Comparison of ENCODE assay signal across 9 mouse cellular contexts in genomic region chr13:100892647-100893071, GRCm38 (mm10). TPM values are rescaled to one million over a fixed set of nuclear protein-coding genes. Genes with fewer than 3 reads are reported as not detected.
DNase-seq lines count a peak whose midpoint lies in the region; ATAC-seq and TF ChIP-seq lines count a peak whose summit lies in the region.
"Had no signal": no experiment of that assay in that cellular context is flagged by ENCODE, and none has a peak within 500 bp of the region (broad histone marks: within the 10 kb centered on the region; RNA-seq: fewer than 3 reads in every experiment).

No protein-coding gene starts in this region.

- peak overlapping the region; percentile 35; the same call in 1 of the 2 replicates for H3K4me2 ChIP-seq in heart, embryonic 15.5 days
- peak overlapping the region; percentile 19 for H3K4me2 ChIP-seq in stomach, embryonic 15.5 days
- no peak overlapping the region for H3K4me2 ChIP-seq in stomach, postnatal 0 days (replicated peaks; ENCODE audit: low read depth)
- H3K4me2 ChIP-seq: liver, embryonic 13.5 days had no signal

- no peak for TF ChIP-seq POLR2A in heart, adult 2 months (IDR thresholded peaks at IDR 0.05; ENCODE audit: insufficient read depth, low read depth, low read length)

- 50% methylated on average over 13 of the region's 13 CpGs for WGBS in heart, embryonic 15.5 days
- 48% methylated on average over 13 of the region's 13 CpGs for WGBS in heart, adult 2 months
- WGBS in stomach, embryonic 15.5 days: 54% methylated on average over 13 of the region's 13 CpGs
- 55% methylated on average over 13 of the region's 13 CpGs for WGBS in stomach, postnatal 0 days

- DNase-seq in heart, adult 2 months: no peak
- no peak for DNase-seq in stomach, postnatal 0 days (ENCODE audit: low spot score)
- peak; percentile 62 to 65 for DNase-seq in left cerebral cortex, adult 9 months (ENCODE audit: low spot score in 2 of 2)
- DNase-seq in urinary bladder, postnatal 10 days (ENCODE audit: low spot score): no peak
- DNase-seq in cerebellum, postnatal 14 days: no peak
- DNase-seq in adrenal gland, adult 8-10 months: no peak

- no peak for ATAC-seq in heart, embryonic 15.5 days (replicated peaks; ENCODE audit: insufficient number of reproducible peaks, insufficient read depth, low FRiP score, low read depth)
- no peak for ATAC-seq in stomach, embryonic 15.5 days (ENCODE audit: insufficient read depth, low FRiP score, low read depth)
- ATAC-seq in stomach, postnatal 0 days (ENCODE audit: low FRiP score, low TSS enrichment): no peak

- H3K27ac ChIP-seq in heart, embryonic 15.5 days: no peak overlapping the region
- H3K27ac ChIP-seq in heart, adult 2 months: no peak overlapping the region
- H3K27ac ChIP-seq in stomach, embryonic 15.5 days: no peak overlapping the region
- no peak overlapping the region for H3K27ac ChIP-seq in stomach, postnatal 0 days (replicated peaks)
- H3K27ac ChIP-seq: liver, embryonic 13.5 days had no signal

- H3K4me1 ChIP-seq in heart, embryonic 15.5 days (replicated peaks): no peaks in the 10 kb centered on the region
- no peaks in the 10 kb centered on the region; the same call in 1 of the 2 replicates for H3K4me1 ChIP-seq in heart, adult 2 months (ENCODE audit: control insufficient read depth, insufficient read depth, low read length)
- H3K4me1 ChIP-seq in stomach, embryonic 15.5 days: no peaks in the 10 kb centered on the region
- no peaks in the 10 kb centered on the region for H3K4me1 ChIP-seq in stomach, postnatal 0 days (replicated peaks; ENCODE audit: control insufficient read depth, insufficient read depth)
- H3K4me1 ChIP-seq: liver, embryonic 13.5 days had no signal

- TF ChIP-seq EP300 in heart, adult 2 months (IDR thresholded peaks at IDR 0.05; ENCODE audit: insufficient read depth, low read depth, low read length): no peak
- no peak for TF ChIP-seq EP300 in stomach, postnatal 0 days (optimal IDR thresholded peaks at IDR 0.05)

- TF ChIP-seq CTCF in heart, adult 2 months (IDR thresholded peaks at IDR 0.05): no peak
- TF ChIP-seq CTCF in stomach, postnatal 0 days (IDR thresholded peaks at IDR 0.05; ENCODE audit: low read depth): no peak

- no peaks in the 10 kb centered on the region for H3K27me3 ChIP-seq in heart, embryonic 15.5 days
- no peaks in the 10 kb centered on the region for H3K27me3 ChIP-seq in heart, adult 2 months (ENCODE audit: control insufficient read depth, insufficient read depth, low read length)
- H3K27me3 ChIP-seq in stomach, embryonic 15.5 days (replicated peaks): no peaks in the 10 kb centered on the region
- no peaks in the 10 kb centered on the region for H3K27me3 ChIP-seq in stomach, postnatal 0 days (ENCODE audit: control insufficient read depth, insufficient read depth, low read length)
- H3K27me3 ChIP-seq: liver, embryonic 13.5 days had no signal

- H3K36me3 ChIP-seq in heart, embryonic 15.5 days: no peaks in the 10 kb centered on the region
- H3K36me3 ChIP-seq in heart, adult 2 months (ENCODE audit: control insufficient read depth, insufficient read depth, low read length): no peaks in the 10 kb centered on the region
- H3K36me3 ChIP-seq in stomach, embryonic 15.5 days: no peaks in the 10 kb centered on the region
- no peaks in the 10 kb centered on the region for H3K36me3 ChIP-seq in stomach, postnatal 0 days (ENCODE audit: control insufficient read depth, insufficient read depth, low read length)
- H3K36me3 ChIP-seq: liver, embryonic 13.5 days had no signal

- H3K9me3 ChIP-seq in heart, embryonic 15.5 days (replicated peaks): no peaks in the 10 kb centered on the region
- no peaks in the 10 kb centered on the region for H3K9me3 ChIP-seq in stomach, embryonic 15.5 days
- no peaks in the 10 kb centered on the region for H3K9me3 ChIP-seq in stomach, postnatal 0 days (ENCODE audit: control insufficient read depth, low read length)
- H3K9me3 ChIP-seq: liver, embryonic 13.5 days had no signal

- no peaks in the 10 kb centered on the region for H3K79me2 ChIP-seq in heart, adult 2 months (replicated peaks; ENCODE audit: control insufficient read depth, insufficient read depth, low read length)

- no peak overlapping the region for H3K9ac ChIP-seq in heart, embryonic 15.5 days
- H3K9ac ChIP-seq in heart, adult 2 months (ENCODE audit: low read depth, low read length): no peak overlapping the region
- no peak overlapping the region for H3K9ac ChIP-seq in stomach, embryonic 15.5 days
- no peak overlapping the region for H3K9ac ChIP-seq in stomach, postnatal 0 days (ENCODE audit: low read length)
- H3K9ac ChIP-seq: liver, embryonic 13.5 days had no signal

- intact Hi-C loops in heart, adult 2 months (cut with DNase I): loop anchor here (2.0 kb wide), 1 partner anchor 800 kb away; no protein-coding TSS in a partner anchor

- no peak overlapping the region for H3K4me3 ChIP-seq in heart, embryonic 15.5 days
- H3K4me3 ChIP-seq in heart, adult 2 months: no peak overlapping the region
- H3K4me3 ChIP-seq in stomach, embryonic 15.5 days (replicated peaks): no peak overlapping the region
- no peak overlapping the region for H3K4me3 ChIP-seq in stomach, postnatal 0 days (ENCODE audit: low read depth, low read length)
- H3K4me3 ChIP-seq: liver, embryonic 13.5 days had no signal

RNA-seq across cellular contexts. Expression of gene Slc30a5, which starts 59.4 kb away (rescaled TPM):
- polyA plus RNA-seq in heart, embryonic 15.5 days (2015; fragmentation: Nextera tagmentation; extraction: Ambion mirVana): 31.4 and 39.7 TPM in 2 replicates
- total RNA-seq in heart, adult 2 months (2021): 10 to 100 TPM; 21.0 to 21.2 TPM
- polyA plus RNA-seq in heart, adult 2 months (2012; rRNA removed): 13.4 and 25.0 TPM in 2 replicates
- polyA plus RNA-seq in stomach, embryonic 15.5 days (2015; fragmentation: Nextera tagmentation; extraction: Ambion mirVana): 58.4 and 64.3 TPM in 2 replicates
- 37.0 and 38.3 TPM in 2 replicates for polyA plus RNA-seq in stomach, postnatal 0 days (2015; fragmentation: Nextera tagmentation; extraction: Ambion mirVana)
- total RNA-seq in adrenal gland, adult 8-10 months (2022): 10 to 100 TPM; 42.6 to 47.9 (median 44.9) TPM

Comparison
In these comparisons a context has a peak if more than half of its experiments do, and no peak if none do; other contexts are left out.
1. DNase-seq: peak in left cerebral cortex, adult 9 months (2 of 2); none in heart, adult 2 months (0 of 2), stomach, postnatal 0 days (single experiment), urinary bladder, postnatal 10 days (single experiment), cerebellum, postnatal 14 days (0 of 2) and adrenal gland, adult 8-10 months (single experiment).